ENCODE assay signal across 27 mouse cellular contexts in genomic region chr19:3924868-3925267, GRCm38 (mm10). TPM values are rescaled to one million over a fixed set of nuclear protein-coding genes. Genes with fewer than 3 reads are reported as not detected.
DNase-seq lines count a peak whose midpoint lies in the region; ATAC-seq and TF ChIP-seq lines count a peak whose summit lies in the region.
"Had no signal": no experiment of that assay in that cellular context is flagged by ENCODE, and none has a peak within 500 bp of the region (broad histone marks: within the 10 kb centered on the region; RNA-seq: fewer than 3 reads in every experiment).

No protein-coding gene starts in this region.

- H3K4me2 ChIP-seq in embryonic facial prominence, embryonic 15.5 days (replicated peaks): no peak overlapping the region
- H3K4me2 ChIP-seq in liver, embryonic 11.5 days: no peak overlapping the region
- H3K4me2 ChIP-seq: embryonic facial prominence, embryonic 13.5 days; forebrain, embryonic 13.5 days; heart, embryonic 12.5 days; heart, embryonic 15.5 days; hindbrain, embryonic 13.5 days had no signal

- H3K4me1 ChIP-seq in embryonic facial prominence, embryonic 15.5 days: peaks cover 24% of the 10 kb centered on the region
- H3K4me1 ChIP-seq in embryonic facial prominence, embryonic 10.5 days: peaks cover 39% of the 10 kb centered on the region
- H3K4me1 ChIP-seq in liver, adult 2 months (ENCODE audit: control insufficient read depth, insufficient read depth, low read length): peaks cover 6% of the 10 kb centered on the region; the same call in 1 of the 2 replicates
- peaks cover 19% of the 10 kb centered on the region for H3K4me1 ChIP-seq in liver, embryonic 11.5 days (replicated peaks; ENCODE audit: control insufficient read depth, insufficient read depth, low read length)

- no peaks in the 10 kb centered on the region for H3K79me2 ChIP-seq in liver, adult 2 months (ENCODE audit: control insufficient read depth, insufficient read depth, low read length)
- H3K79me2 ChIP-seq in macrophage (ENCODE audit: inconsistent target): peaks cover 49% of the 10 kb centered on the region

- H3K27ac ChIP-seq in embryonic facial prominence, embryonic 15.5 days (replicated peaks): 0 out of 2 replicates have a peak overlapping the region, but pooled peaks have one; percentile 3
- H3K27ac ChIP-seq in embryonic facial prominence, embryonic 10.5 days (replicated peaks): no peak overlapping the region
- H3K27ac ChIP-seq in liver, adult 2 months (replicated peaks; ENCODE audit: insufficient read depth, low read depth, low read length): no peak overlapping the region
- no peak overlapping the region for H3K27ac ChIP-seq in liver, embryonic 11.5 days (ENCODE audit: low read depth, low read length)
- H3K27ac ChIP-seq in macrophage: peak overlapping the region; percentile 78
- H3K27ac ChIP-seq: embryonic facial prominence, embryonic 13.5 days; forebrain, embryonic 10.5 days; forebrain, embryonic 13.5 days; heart, embryonic 15.5 days; hindbrain, embryonic 13.5 days had no signal

- no peak overlapping the region for H3K9ac ChIP-seq in embryonic facial prominence, embryonic 15.5 days
- H3K9ac ChIP-seq in liver, adult 2 months (ENCODE audit: low read depth, low read length): no peak overlapping the region
- H3K9ac ChIP-seq in liver, embryonic 11.5 days (ENCODE audit: low read depth, low read length): no peak overlapping the region
- H3K9ac ChIP-seq: embryonic facial prominence, embryonic 13.5 days; forebrain, embryonic 13.5 days; heart, embryonic 12.5 days; heart, embryonic 15.5 days; hindbrain, embryonic 13.5 days had no signal

- no peaks in the 10 kb centered on the region for H3K27me3 ChIP-seq in embryonic facial prominence, embryonic 15.5 days
- no peaks in the 10 kb centered on the region for H3K27me3 ChIP-seq in embryonic facial prominence, embryonic 10.5 days (replicated peaks; ENCODE audit: low read depth, poor library complexity, severe bottlenecking)
- H3K27me3 ChIP-seq in liver, adult 2 months (ENCODE audit: control insufficient read depth, insufficient read depth, low read length): no peaks in the 10 kb centered on the region
- no peaks in the 10 kb centered on the region for H3K27me3 ChIP-seq in liver, embryonic 11.5 days (replicated peaks; ENCODE audit: control insufficient read depth, insufficient read depth, low read length)
- H3K27me3 ChIP-seq: embryonic facial prominence, embryonic 13.5 days; forebrain, embryonic 13.5 days; heart, embryonic 12.5 days; heart, embryonic 15.5 days; hindbrain, embryonic 13.5 days had no signal

- no peak overlapping the region for H3K4me3 ChIP-seq in embryonic facial prominence, embryonic 15.5 days (replicated peaks)
- H3K4me3 ChIP-seq in embryonic facial prominence, embryonic 10.5 days: no peak overlapping the region
- no peak overlapping the region for H3K4me3 ChIP-seq in liver, adult 2 months (ENCODE audit: insufficient read depth, low read depth, low read length)
- H3K4me3 ChIP-seq in liver, embryonic 11.5 days (ENCODE audit: low read depth, low read length): no peak overlapping the region
- no peak overlapping the region for H3K4me3 ChIP-seq in macrophage (ENCODE audit: inconsistent target)
- H3K4me3 ChIP-seq: embryonic facial prominence, embryonic 13.5 days; forebrain, embryonic 10.5 days; forebrain, embryonic 13.5 days; heart, embryonic 12.5 days; heart, embryonic 15.5 days; hindbrain, embryonic 10.5 days; hindbrain, embryonic 13.5 days had no signal

- no peak for TF ChIP-seq POLR2A in liver, adult 2 months (IDR thresholded peaks at IDR 0.05; ENCODE audit: extremely low read depth, insufficient read depth, low read length)

- 88% methylated on average over 7 of the region's 7 CpGs for WGBS in embryonic facial prominence, embryonic 15.5 days
- WGBS in embryonic facial prominence, embryonic 10.5 days: 93% methylated on average over 7 of the region's 7 CpGs
- WGBS in liver, adult 2 months: 56% methylated on average over 7 of the region's 7 CpGs
- WGBS in liver, embryonic 11.5 days: 81% methylated on average over 7 of the region's 7 CpGs
- WGBS in macrophage (ENCODE audit: missing documents): 95% methylated on average over 7 of the region's 7 CpGs

- no peak for ATAC-seq in embryonic facial prominence, embryonic 15.5 days (ENCODE audit: insufficient number of reproducible peaks, low FRiP score, low TSS enrichment, low read depth)
- no peak for ATAC-seq in liver, embryonic 11.5 days (replicated peaks; ENCODE audit: low FRiP score)
- ATAC-seq: activated CD4-positive, CD25-positive, alpha-beta regulatory T cell, adult 4 months; forebrain, embryonic 13.5 days; forebrain, embryonic 16.5 days; hindbrain, embryonic 16.5 days had no signal

- H3K9me3 ChIP-seq in embryonic facial prominence, embryonic 15.5 days (replicated peaks): no peaks in the 10 kb centered on the region
- no peaks in the 10 kb centered on the region for H3K9me3 ChIP-seq in embryonic facial prominence, embryonic 10.5 days
- H3K9me3 ChIP-seq in liver, embryonic 11.5 days (ENCODE audit: control insufficient read depth, low read length): no peaks in the 10 kb centered on the region
- H3K9me3 ChIP-seq: embryonic facial prominence, embryonic 13.5 days; forebrain, embryonic 10.5 days; forebrain, embryonic 13.5 days; heart, embryonic 12.5 days; heart, embryonic 15.5 days; hindbrain, embryonic 10.5 days; hindbrain, embryonic 13.5 days had no signal

- TF ChIP-seq CTCF in liver, adult 2 months (IDR thresholded peaks at IDR 0.05; ENCODE audit: low read depth, low read length): no peak

- DNase-seq in embryonic facial prominence, embryonic 10.5 days (ENCODE audit: low spot score): no peak
- peak; percentile 79 for DNase-seq in liver, adult 2 months (ENCODE audit: extremely low read depth, low read depth, low spot score)
- DNase-seq in liver, embryonic 11.5 days (ENCODE audit: low spot score): no peak
- no peak for DNase-seq in left cerebral cortex, adult 18-20 months (ENCODE audit: low spot score in 2 of 2)
- DNase-seq: adrenal gland, adult 8-10 months; cerebellum, adult 11 months; cerebellum, adult 2 months; cerebellum, adult 9-11 months; cerebellum, postnatal 25 days; gastrocnemius, postnatal 25 days; heart, adult 18-20 months; heart, postnatal 10 days; heart, postnatal 36 days had no signal

- H3K36me3 ChIP-seq in embryonic facial prominence, embryonic 15.5 days: no peaks in the 10 kb centered on the region
- H3K36me3 ChIP-seq in embryonic facial prominence, embryonic 10.5 days (replicated peaks): no peaks in the 10 kb centered on the region
- no peaks in the 10 kb centered on the region for H3K36me3 ChIP-seq in liver, adult 2 months (ENCODE audit: control insufficient read depth, insufficient read depth, low read length)
- H3K36me3 ChIP-seq in liver, embryonic 11.5 days (ENCODE audit: control insufficient read depth, insufficient read depth, low read length): no peaks in the 10 kb centered on the region
- peaks cover 21% of the 10 kb centered on the region for H3K36me3 ChIP-seq in macrophage (ENCODE audit: inconsistent target)
- H3K36me3 ChIP-seq: embryonic facial prominence, embryonic 13.5 days; forebrain, embryonic 10.5 days; heart, embryonic 12.5 days; heart, embryonic 15.5 days; hindbrain, embryonic 10.5 days; hindbrain, embryonic 13.5 days had no signal

RNA-seq across cellular contexts. Expression of gene Aldh3b1, which starts 4.7 kb away (rescaled TPM):
- 4.8 and 4.9 TPM in 2 replicates for polyA plus RNA-seq in embryonic facial prominence, embryonic 15.5 days (2015; fragmentation: Nextera tagmentation; extraction: Ambion mirVana)
- polyA plus RNA-seq in embryonic facial prominence, embryonic 10.5 days (2016; fragmentation: Nextera tagmentation; extraction: Ambion mirVana): 0.48 and 0.81 TPM in 2 replicates
- total RNA-seq in liver, adult 2 months (2014; rRNA removed): 2.9 and 3.3 TPM in 2 replicates
- 1.9 and 4.0 TPM in 2 replicates for polyA plus RNA-seq in liver, adult 2 months (2012; rRNA removed)
- polyA plus RNA-seq in liver, embryonic 11.5 days (2014; fragmentation: Nextera tagmentation; extraction: Ambion mirVana): 1.7 TPM in 2 replicates
- 10 to 100 TPM in 22 of 26 experiments, 1 to 10 TPM in 4; 6.7 to 54.0 (median 33.8) TPM for total RNA-seq in macrophage (2018; cell fraction: chromatin; rRNA removed)
- total RNA-seq in macrophage (2018; cell fraction: cytosol; rRNA removed): 10 to 100 TPM; 53.2 to 92.7 (median 74.8) TPM
- total RNA-seq in macrophage (2018; cell fraction: nucleus; rRNA removed): 10 to 100 TPM; 15.3 to 80.6 (median 43.0) TPM
- polyA plus RNA-seq in macrophage (2018): 57.7 to 77.8 TPM (median 67.9 TPM) in 3 replicates
- total RNA-seq in left cerebral cortex, adult 18-20 months (2021): 1 to 10 TPM; 3.0 to 4.2 TPM

RNA-seq across cellular contexts. Expression of gene Unc93b1, which starts 10.1 kb away (rescaled TPM):
- 27.7 and 30.0 TPM in 2 replicates for polyA plus RNA-seq in embryonic facial prominence, embryonic 15.5 days (2015; fragmentation: Nextera tagmentation; extraction: Ambion mirVana)
- polyA plus RNA-seq in embryonic facial prominence, embryonic 10.5 days (2016; fragmentation: Nextera tagmentation; extraction: Ambion mirVana): 7.3 and 8.4 TPM in 2 replicates
- 41.1 and 41.5 TPM in 2 replicates for total RNA-seq in liver, adult 2 months (2014; rRNA removed)
- polyA plus RNA-seq in liver, adult 2 months (2012; rRNA removed): 68.9 and 102 TPM in 2 replicates
- 14.2 and 16.0 TPM in 2 replicates for polyA plus RNA-seq in liver, embryonic 11.5 days (2014; fragmentation: Nextera tagmentation; extraction: Ambion mirVana)
- total RNA-seq in macrophage (2018; cell fraction: chromatin; rRNA removed): 1,000 to 10,000 TPM in 8 of 26 experiments, 100 to 1,000 TPM in 18; 216 to 1,289 (median 786) TPM
- total RNA-seq in macrophage (2018; cell fraction: cytosol; rRNA removed): 1,000 to 10,000 TPM in 1 of 26 experiments, 100 to 1,000 TPM in 25; 460 to 1,074 (median 715) TPM
- 1,000 to 10,000 TPM in 15 of 26 experiments, 100 to 1,000 TPM in 11; 504 to 1,525 (median 1,073) TPM for total RNA-seq in macrophage (2018; cell fraction: nucleus; rRNA removed)
- 421 to 814 TPM (median 651 TPM) in 3 replicates for polyA plus RNA-seq in macrophage (2018)
- total RNA-seq in left cerebral cortex, adult 18-20 months (2021): 10 to 100 TPM; 14.6 to 16.6 TPM

RNA-seq across cellular contexts. Expression of gene Ndufs8, which starts 12.3 kb away (rescaled TPM):
- 255 and 269 TPM in 2 replicates for polyA plus RNA-seq in embryonic facial prominence, embryonic 15.5 days (2015; fragmentation: Nextera tagmentation; extraction: Ambion mirVana)
- 250 and 258 TPM in 2 replicates for polyA plus RNA-seq in embryonic facial prominence, embryonic 10.5 days (2016; fragmentation: Nextera tagmentation; extraction: Ambion mirVana)
- total RNA-seq in liver, adult 2 months (2014; rRNA removed): 197 and 213 TPM in 2 replicates
- 266 and 295 TPM in 2 replicates for polyA plus RNA-seq in liver, adult 2 months (2012; rRNA removed)
- 278 and 287 TPM in 2 replicates for polyA plus RNA-seq in liver, embryonic 11.5 days (2014; fragmentation: Nextera tagmentation; extraction: Ambion mirVana)
- total RNA-seq in macrophage (2018; cell fraction: chromatin; rRNA removed): 10 to 100 TPM in 13 of 26 experiments, 1 to 10 TPM in 13; 3.0 to 21.4 (median 9.9) TPM
- 10 to 100 TPM; 59.2 to 98.0 (median 81.8) TPM for total RNA-seq in macrophage (2018; cell fraction: cytosol; rRNA removed)
- 10 to 100 TPM in 22 of 26 experiments, 1 to 10 TPM in 4; 7.7 to 35.0 (median 19.8) TPM for total RNA-seq in macrophage (2018; cell fraction: nucleus; rRNA removed)
- polyA plus RNA-seq in macrophage (2018): 65.9 to 103 TPM (median 95.7 TPM) in 3 replicates
- total RNA-seq in left cerebral cortex, adult 18-20 months (2021): 100 to 1,000 TPM; 141 to 148 TPM

RNA-seq across cellular contexts. Expression of gene Tcirg1, which starts 17.9 kb away (rescaled TPM):
- 57.5 and 64.3 TPM in 2 replicates for polyA plus RNA-seq in embryonic facial prominence, embryonic 15.5 days (2015; fragmentation: Nextera tagmentation; extraction: Ambion mirVana)
- polyA plus RNA-seq in embryonic facial prominence, embryonic 10.5 days (2016; fragmentation: Nextera tagmentation; extraction: Ambion mirVana): 28.0 and 28.8 TPM in 2 replicates
- total RNA-seq in liver, adult 2 months (2014; rRNA removed): 34.3 and 35.6 TPM in 2 replicates
- 76.3 and 123 TPM in 2 replicates for polyA plus RNA-seq in liver, adult 2 months (2012; rRNA removed)
- polyA plus RNA-seq in liver, embryonic 11.5 days (2014; fragmentation: Nextera tagmentation; extraction: Ambion mirVana): 39.8 and 42.8 TPM in 2 replicates
- 1,000 to 10,000 TPM; 2,108 to 6,099 (median 4,045) TPM for total RNA-seq in macrophage (2018; cell fraction: chromatin; rRNA removed)
- 100 to 1,000 TPM; 327 to 726 (median 484) TPM for total RNA-seq in macrophage (2018; cell fraction: cytosol; rRNA removed)
- 1,000 to 10,000 TPM; 1,431 to 3,048 (median 2,231) TPM for total RNA-seq in macrophage (2018; cell fraction: nucleus; rRNA removed)
- 359 to 665 TPM (median 410 TPM) in 3 replicates for polyA plus RNA-seq in macrophage (2018)
- total RNA-seq in left cerebral cortex, adult 18-20 months (2021): 10 to 100 TPM; 22.4 to 23.0 TPM

RNA-seq across cellular contexts. Expression of gene Aldh3b3, which starts 33.6 kb away (rescaled TPM):
- 2.8 and 3.2 TPM in 2 replicates for polyA plus RNA-seq in embryonic facial prominence, embryonic 15.5 days (2015; fragmentation: Nextera tagmentation; extraction: Ambion mirVana)
- polyA plus RNA-seq in embryonic facial prominence, embryonic 10.5 days (2016; fragmentation: Nextera tagmentation; extraction: Ambion mirVana): not detected in 2 replicates
- 0.74 and 1.7 TPM in 2 replicates for total RNA-seq in liver, adult 2 months (2014; rRNA removed)
- polyA plus RNA-seq in liver, adult 2 months (2012; rRNA removed): 6.4 and 7.7 TPM in 2 replicates
- not detected in 2 replicates for polyA plus RNA-seq in liver, embryonic 11.5 days (2014; fragmentation: Nextera tagmentation; extraction: Ambion mirVana)
- under 1 TPM in 1 of 26 experiments, not detected in 25; 0.29 TPM for total RNA-seq in macrophage (2018; cell fraction: chromatin; rRNA removed)
- not detected for total RNA-seq in macrophage (2018; cell fraction: cytosol; rRNA removed)
- under 1 TPM in 1 of 26 experiments, not detected in 25; 0.69 TPM for total RNA-seq in macrophage (2018; cell fraction: nucleus; rRNA removed)
- not detected in 3 replicates for polyA plus RNA-seq in macrophage (2018)
- under 1 TPM in 1 of 2 experiments, not detected in 1; 0.23 TPM for total RNA-seq in left cerebral cortex, adult 18-20 months (2021)
- total RNA-seq: ES-E14; gastrocnemius, adult 18-20 months; gastrocnemius, postnatal 25 days had no signal
- polyA plus RNA-seq: activated CD4-positive, CD25-positive, alpha-beta regulatory T cell, adult 4 months; forebrain, embryonic 10.5 days; forebrain, embryonic 13.5 days; forebrain, embryonic 16.5 days; heart, embryonic 12.5 days; heart, embryonic 15.5 days; hindbrain, embryonic 10.5 days; hindbrain, embryonic 13.5 days; hindbrain, embryonic 16.5 days had no signal

Comparison
In these comparisons a context has a peak if more than half of its experiments do, and no peak if none do; other contexts are left out.
1. H3K27ac ChIP-seq: peak in embryonic facial prominence, embryonic 15.5 days (single experiment) and macrophage (single experiment); none in embryonic facial prominence, embryonic 10.5 days (single experiment), liver, adult 2 months (single experiment) and liver, embryonic 11.5 days (single experiment).